Mouse (Mus musculus) liver, adult 2 months (tissue): Measurements from ENCODE around the gene Stk11ip.

Experiments
- CTCF ChIP-seq: fragments of 200-500 bp; IDR thresholded peaks from 2 replicates; pipeline ENCODE4 v1.5.1; 2011; ENCODE audit warnings: low read depth, low read length, control low read depth
- POLR2A ChIP-seq: fragments of 200-500 bp; IDR thresholded peaks from 2 replicates; pipeline ENCODE4 v1.6.1; 2011; ENCODE audit warnings: low read length, control low read depth; ENCODE audit not compliant: insufficient read depth; ENCODE audit errors: extremely low read depth

DNA sequence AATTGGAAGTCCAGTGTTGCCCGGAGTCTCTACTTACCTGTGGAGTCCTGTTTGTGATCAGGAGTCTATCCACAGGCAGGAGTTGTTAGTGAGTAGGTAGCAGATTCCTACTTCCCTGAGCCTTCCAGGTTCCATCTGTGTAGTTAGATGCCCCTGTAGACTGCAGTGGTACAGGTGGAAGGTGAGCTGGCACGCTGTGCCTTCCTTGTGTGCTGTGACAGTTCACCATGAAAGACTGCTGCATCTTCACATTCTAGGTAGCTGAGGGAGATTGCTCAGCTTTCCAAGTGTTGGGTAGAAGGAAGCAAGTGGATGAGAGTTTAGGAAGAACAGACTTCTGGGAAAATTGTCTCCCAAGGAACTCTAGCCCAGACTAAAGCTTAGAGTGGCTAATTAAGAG lies 42.8 kb downstream of the Stk11ip start:
- TF ChIP-seq CTCF = no peak
- no peak for TF ChIP-seq POLR2A
